24 mouse cellular contexts compared by ENCODE assay signal in the genomic region with DNA sequence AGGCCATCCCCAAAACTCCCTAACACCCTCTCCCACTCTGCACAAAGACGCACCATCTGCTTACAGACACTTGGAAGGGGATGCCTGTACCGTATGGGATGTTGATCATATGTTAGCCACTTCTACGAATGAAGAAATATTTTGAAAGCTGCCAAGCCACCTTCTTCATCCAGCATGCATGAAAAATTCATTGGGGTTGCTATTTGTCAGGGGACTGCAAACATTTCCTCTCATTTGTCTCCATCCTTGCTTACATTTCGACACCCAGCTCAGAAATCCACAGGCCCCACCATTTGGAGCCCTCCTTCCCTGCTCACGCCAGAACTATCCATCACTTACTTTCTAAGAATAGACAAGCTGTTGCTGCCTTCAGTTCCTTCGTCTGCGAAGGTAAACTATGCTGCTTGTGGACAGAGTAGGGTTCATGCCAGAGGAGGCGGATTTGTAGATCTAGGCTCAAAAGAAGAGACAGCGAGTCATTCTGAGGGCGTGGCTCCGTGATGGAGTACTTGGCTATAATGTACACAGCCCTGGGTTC. TPM values are rescaled to one million over a fixed set of nuclear protein-coding genes. Genes with fewer than 3 reads are reported as not detected.
DNase-seq lines count a peak whose midpoint lies in the region; ATAC-seq lines count a peak whose summit lies in the region.
"Had no signal": no experiment of that assay in that cellular context is flagged by ENCODE, and none has a peak within 500 bp of the region (broad histone marks: within the 10 kb centered on the region; RNA-seq: fewer than 3 reads in every experiment).

No protein-coding gene starts in this region.

- no peak overlapping the region for H3K9ac ChIP-seq in intestine, embryonic 14.5 days (ENCODE audit: low read length)
- H3K9ac ChIP-seq in stomach, embryonic 16.5 days (ENCODE audit: low read length): no peak overlapping the region
- H3K9ac ChIP-seq: heart, embryonic 13.5 days; hindbrain, embryonic 13.5 days; liver, embryonic 12.5 days; lung, embryonic 15.5 days; midbrain, embryonic 15.5 days; neural tube, embryonic 15.5 days had no signal

- 0 out of 2 replicates have a peak, but pooled peaks have one; percentile 27 for ATAC-seq in frontal cortex, adult (ENCODE audit: low TSS enrichment)
- peak; percentile 32; the same call in 1 of the 2 replicates for ATAC-seq in intestine, embryonic 14.5 days (replicated peaks; ENCODE audit: low FRiP score, low TSS enrichment, low read depth)
- ATAC-seq in stomach, embryonic 16.5 days (ENCODE audit: insufficient read depth, low FRiP score): peak; percentile 71
- ATAC-seq in activated CD4-positive, CD25-positive, alpha-beta regulatory T cell, adult 4 months: no peak
- ATAC-seq: liver, embryonic 12.5 days; midbrain, embryonic 15.5 days had no signal

- H3K36me3 ChIP-seq in intestine, embryonic 14.5 days (ENCODE audit: control insufficient read depth, insufficient read depth, low read length): no peaks in the 10 kb centered on the region
- H3K36me3 ChIP-seq in stomach, embryonic 16.5 days (ENCODE audit: control insufficient read depth, insufficient read depth, low read length): no peaks in the 10 kb centered on the region
- H3K36me3 ChIP-seq: heart, embryonic 13.5 days; hindbrain, embryonic 13.5 days; liver, embryonic 12.5 days; lung, embryonic 15.5 days; midbrain, embryonic 15.5 days; neural tube, embryonic 15.5 days had no signal

- no peak for DNase-seq in frontal cortex, postnatal 10 days (ENCODE audit: low spot score in 2 of 2)
- peak; percentile 9 to 27 for DNase-seq in right cerebral cortex, adult 2 months (ENCODE audit: low spot score in 2 of 2)
- no peak for DNase-seq in right cerebral cortex, postnatal 25 days
- no peak for DNase-seq in intestine, embryonic 14.5 days (ENCODE audit: low spot score)
- no peak for DNase-seq in kidney, postnatal 25 days
- DNase-seq: B cell, adult 2 months; cerebellum, adult 11 months; cerebellum, postnatal 10 days; gastrocnemius, postnatal 10 days; heart, adult 11 months; kidney, adult 18-20 months; kidney, postnatal 14 days; left cerebral cortex, postnatal 4 days; thymus, postnatal 25 days had no signal

- WGBS in intestine, embryonic 14.5 days: 31% methylated on average over 11 of the region's 11 CpGs
- WGBS in stomach, embryonic 16.5 days: 14% methylated on average over 11 of the region's 11 CpGs

- H3K4me2 ChIP-seq in intestine, embryonic 14.5 days (ENCODE audit: low read length): no peak overlapping the region
- no peak overlapping the region; the same call in 1 of the 2 replicates for H3K4me2 ChIP-seq in stomach, embryonic 16.5 days (ENCODE audit: low read depth, low read length)
- H3K4me2 ChIP-seq: heart, embryonic 13.5 days; hindbrain, embryonic 13.5 days; liver, embryonic 12.5 days; lung, embryonic 15.5 days; midbrain, embryonic 15.5 days; neural tube, embryonic 15.5 days had no signal

- H3K4me1 ChIP-seq in intestine, embryonic 14.5 days (replicated peaks; ENCODE audit: control insufficient read depth, insufficient read depth, low read length): peaks cover 18% of the 10 kb centered on the region; the same call in 1 of the 2 replicates
- peaks cover 14% of the 10 kb centered on the region for H3K4me1 ChIP-seq in stomach, embryonic 16.5 days (ENCODE audit: control insufficient read depth, insufficient read depth, low read length)
- H3K4me1 ChIP-seq: liver, embryonic 12.5 days; lung, embryonic 15.5 days had no signal

- no peak overlapping the region for H3K4me3 ChIP-seq in intestine, embryonic 14.5 days (ENCODE audit: low read depth, low read length)
- no peak overlapping the region for H3K4me3 ChIP-seq in stomach, embryonic 16.5 days (replicated peaks; ENCODE audit: low read length)
- H3K4me3 ChIP-seq: heart, embryonic 13.5 days; hindbrain, embryonic 13.5 days; left cerebral cortex, adult 2 months; liver, embryonic 12.5 days; lung, embryonic 15.5 days; midbrain, embryonic 15.5 days; neural tube, embryonic 15.5 days had no signal

- H3K9me3 ChIP-seq in intestine, embryonic 14.5 days (ENCODE audit: control insufficient read depth, low read length): no peaks in the 10 kb centered on the region
- no peaks in the 10 kb centered on the region for H3K9me3 ChIP-seq in stomach, embryonic 16.5 days (replicated peaks; ENCODE audit: control insufficient read depth, low read length)
- H3K9me3 ChIP-seq: heart, embryonic 13.5 days; hindbrain, embryonic 13.5 days; lung, embryonic 15.5 days; midbrain, embryonic 15.5 days; neural tube, embryonic 15.5 days had no signal

- H3K27ac ChIP-seq in intestine, embryonic 14.5 days (ENCODE audit: low read depth): peak overlapping the region; percentile 48; the same call in 1 of the 2 replicates
- peak overlapping the region; percentile 72 for H3K27ac ChIP-seq in stomach, embryonic 16.5 days (ENCODE audit: low read length)
- H3K27ac ChIP-seq: heart, embryonic 13.5 days; hindbrain, embryonic 13.5 days; left cerebral cortex, adult 2 months; liver, embryonic 12.5 days; lung, embryonic 15.5 days; midbrain, embryonic 15.5 days; neural tube, embryonic 15.5 days had no signal

- no peaks in the 10 kb centered on the region for H3K27me3 ChIP-seq in intestine, embryonic 14.5 days (replicated peaks; ENCODE audit: control insufficient read depth, insufficient read depth, low read length)
- H3K27me3 ChIP-seq in stomach, embryonic 16.5 days (ENCODE audit: control insufficient read depth, insufficient read depth, low read length): no peaks in the 10 kb centered on the region
- H3K27me3 ChIP-seq: heart, embryonic 13.5 days; hindbrain, embryonic 13.5 days; liver, embryonic 12.5 days; lung, embryonic 15.5 days; midbrain, embryonic 15.5 days; neural tube, embryonic 15.5 days had no signal

RNA-seq across cellular contexts. Expression of a gene that starts 51.2 kb away (rescaled TPM):
- polyA plus RNA-seq in intestine, embryonic 14.5 days (2014; fragmentation: Nextera tagmentation; extraction: Ambion mirVana): 1.4 and 1.8 TPM in 2 replicates
- 4.4 TPM in 2 replicates for polyA plus RNA-seq in stomach, embryonic 16.5 days (2015; fragmentation: Nextera tagmentation; extraction: Ambion mirVana)
- polyA plus RNA-seq in activated CD4-positive, CD25-positive, alpha-beta regulatory T cell, adult 4 months (2017; shearing (Covaris generic)): under 1 TPM; 0.14 to 0.20 TPM

Comparison
In these comparisons a context has a peak if more than half of its experiments do, and no peak if none do; other contexts are left out.
1. DNase-seq: peak in right cerebral cortex, adult 2 months (2 of 2); none in frontal cortex, postnatal 10 days (0 of 2), right cerebral cortex, postnatal 25 days (single experiment), intestine, embryonic 14.5 days (single experiment) and kidney, postnatal 25 days (0 of 2).